Mouse (Mus musculus): ENCODE measurements at regions not wholly inside any gene's neighbourhood (a gene's known extent, or its start where the extent isn't known, plus 50 kb on each side); places are given as distances from the start of the nearest gene placed in this dataset.

DNA sequence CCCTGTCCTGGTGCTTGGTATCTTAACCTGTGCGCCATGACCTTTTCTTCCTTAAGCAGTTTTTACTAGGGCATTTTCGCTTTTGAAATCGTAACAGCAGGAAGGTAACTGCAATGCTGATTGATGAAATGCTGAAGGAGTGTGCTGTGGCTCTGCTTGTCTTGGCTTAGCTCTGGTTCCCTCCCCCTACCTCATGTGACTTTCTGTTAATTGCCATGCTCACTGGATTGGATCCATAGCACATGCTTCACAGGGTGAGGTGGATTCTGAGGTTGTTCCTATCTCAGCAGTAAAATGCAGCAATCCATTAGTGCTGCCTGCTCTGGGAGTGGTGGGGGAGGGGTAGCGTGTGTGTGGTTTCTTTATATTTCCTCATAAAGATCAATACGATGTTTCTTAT is 268.6 kb upstream of the Eef2kmt start:
- WGBS: 90% methylated on average over 5 of the region's 5 CpGs
- no peaks in the 10 kb centered on the region for H3K27me3 ChIP-seq (replicated peaks; ENCODE audit: control insufficient read depth, insufficient read depth, low read length)
- H3K9me3 ChIP-seq (replicated peaks; ENCODE audit: control insufficient read depth, low read length): no peaks in the 10 kb centered on the region
- H3K9ac ChIP-seq (ENCODE audit: low read length): no peak overlapping the region
- no peaks in the 10 kb centered on the region for H3K4me1 ChIP-seq (ENCODE audit: control insufficient read depth, insufficient read depth, low read length)
- no peak overlapping the region for H3K4me3 ChIP-seq (ENCODE audit: low read depth, low read length)
- H3K36me3 ChIP-seq (ENCODE audit: control insufficient read depth, insufficient read depth, low read length): no peaks in the 10 kb centered on the region
- DNase-seq (ENCODE audit: low spot score) (peak; percentile 64), ATAC-seq (0 out of 2 replicates have a peak, but pooled peaks have one; percentile 12)
- no peak overlapping the region for H3K4me2 ChIP-seq (ENCODE audit: low read length)
- H3K27ac ChIP-seq (ENCODE audit: low read depth, low read length): no peak overlapping the region

DNA sequence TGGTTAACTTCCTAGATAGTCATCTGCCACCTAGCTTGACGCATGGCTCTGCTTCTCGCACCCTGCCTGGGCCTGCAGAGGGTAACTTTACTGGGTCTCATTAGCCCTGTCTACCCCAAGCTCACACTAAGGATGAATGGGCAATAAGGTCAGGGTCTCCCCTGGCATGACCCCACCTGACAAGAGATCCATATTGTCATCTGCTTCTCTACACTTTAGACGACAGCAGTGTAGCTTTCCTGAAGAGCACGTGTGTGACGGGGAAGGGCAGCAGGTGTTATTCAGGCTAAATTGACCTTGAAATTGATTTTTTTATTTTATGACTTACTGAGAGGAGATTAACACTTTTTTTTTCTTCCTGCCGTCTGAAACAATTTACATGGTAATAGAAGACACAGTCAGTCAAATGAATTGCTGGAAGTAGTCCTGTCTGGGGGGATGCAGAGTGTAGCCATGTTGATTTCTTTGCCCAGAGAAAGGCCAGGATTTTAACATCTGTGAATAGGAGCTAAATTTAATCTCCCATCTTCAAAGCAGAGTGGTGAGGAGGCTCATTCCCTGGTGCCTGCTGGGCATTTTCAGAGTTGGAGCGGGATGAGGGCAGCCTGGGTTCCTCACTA is 267.7 kb upstream of the Eef2kmt start:
- H3K4me2 ChIP-seq (ENCODE audit: low read length): no peak overlapping the region
- H3K4me3 ChIP-seq (ENCODE audit: low read depth, low read length): no peak overlapping the region
- no peak for DNase-seq (ENCODE audit: low spot score)
- no peak for ATAC-seq
- no peaks in the 10 kb centered on the region for H3K9me3 ChIP-seq (replicated peaks; ENCODE audit: control insufficient read depth, low read length)
- H3K4me1 ChIP-seq (ENCODE audit: control insufficient read depth, insufficient read depth, low read length): no peaks in the 10 kb centered on the region
- no peak overlapping the region for H3K9ac ChIP-seq (ENCODE audit: low read length)
- no peak overlapping the region for H3K27ac ChIP-seq (ENCODE audit: low read depth, low read length)
- H3K27me3 ChIP-seq (replicated peaks; ENCODE audit: control insufficient read depth, insufficient read depth, low read length): no peaks in the 10 kb centered on the region
- no peaks in the 10 kb centered on the region for H3K36me3 ChIP-seq (ENCODE audit: control insufficient read depth, insufficient read depth, low read length)
- 69% methylated on average over 7 of the region's 7 CpGs for WGBS

DNA sequence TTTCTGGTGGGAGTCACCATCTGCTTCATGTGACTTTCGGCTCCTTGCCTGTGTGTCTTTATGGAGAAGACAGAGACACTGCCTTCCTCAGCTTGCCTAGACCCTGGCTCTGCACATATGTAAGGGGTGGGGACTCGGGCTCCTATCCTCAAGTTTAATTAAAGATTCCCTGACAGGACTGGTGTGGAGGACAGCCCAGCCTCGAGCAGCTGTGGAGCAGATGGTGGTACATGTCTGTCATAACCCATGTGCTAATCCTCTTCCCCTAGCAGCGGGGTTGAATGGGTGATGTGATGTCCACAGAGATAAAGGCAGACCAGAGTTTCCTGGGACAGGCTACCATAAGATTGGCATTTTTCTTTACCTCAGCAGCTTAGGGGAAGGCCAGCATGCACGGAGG is 262.0 kb upstream of the Eef2kmt start:
- Histone ChIP-seq H3K4me1 (ENCODE audit: control insufficient read depth, insufficient read depth, low read length) (no peaks in the 10 kb centered on the region), H3K9me3 (replicated peaks; ENCODE audit: control insufficient read depth, low read length) (no peaks in the 10 kb centered on the region), H3K9ac (ENCODE audit: low read length) (no peak overlapping the region), H3K27me3 (replicated peaks; ENCODE audit: control insufficient read depth, insufficient read depth, low read length) (no peaks in the 10 kb centered on the region), H3K4me3 (ENCODE audit: low read depth, low read length) (no peak overlapping the region), H3K36me3 (ENCODE audit: control insufficient read depth, insufficient read depth, low read length) (no peaks in the 10 kb centered on the region), H3K27ac (ENCODE audit: low read depth, low read length) (no peak overlapping the region), H3K4me2 (ENCODE audit: low read length) (no peak overlapping the region)
- 64% methylated on average over 5 of the region's 5 CpGs for WGBS
- ATAC-seq (no peak), DNase-seq (ENCODE audit: low spot score) (no peak)

DNA sequence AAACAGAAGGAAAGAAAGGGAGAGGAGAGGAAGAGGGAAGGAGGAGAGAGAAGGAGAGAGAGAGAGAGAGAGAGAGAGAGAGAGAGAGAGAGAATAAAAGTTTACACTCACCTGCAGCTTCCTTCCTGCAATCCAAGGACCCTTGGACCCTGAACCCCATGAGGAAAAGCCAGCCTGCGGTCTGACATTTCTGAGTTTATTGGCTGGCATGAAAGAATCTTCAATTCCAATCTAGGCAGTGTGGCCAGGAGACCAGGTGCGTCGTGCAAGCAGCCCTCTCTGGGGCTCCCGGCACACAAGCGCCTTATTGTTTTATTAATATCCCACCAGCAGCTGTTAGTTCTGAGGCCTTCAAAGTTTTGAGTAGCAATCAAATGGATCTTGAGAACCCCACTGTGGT is 260.1 kb upstream of the Eef2kmt start:
- Histone ChIP-seq H3K4me1 (ENCODE audit: control insufficient read depth, insufficient read depth, low read length) (no peaks in the 10 kb centered on the region), H3K9ac (ENCODE audit: low read length) (no peak overlapping the region), H3K9me3 (replicated peaks; ENCODE audit: control insufficient read depth, low read length) (no peaks in the 10 kb centered on the region), H3K36me3 (ENCODE audit: control insufficient read depth, insufficient read depth, low read length) (no peaks in the 10 kb centered on the region), H3K27me3 (replicated peaks; ENCODE audit: control insufficient read depth, insufficient read depth, low read length) (no peaks in the 10 kb centered on the region), H3K27ac (ENCODE audit: low read depth, low read length) (no peak overlapping the region), H3K4me3 (ENCODE audit: low read depth, low read length) (no peak overlapping the region), H3K4me2 (ENCODE audit: low read length) (no peak overlapping the region)
- ATAC-seq: no peak
- WGBS: 75% methylated on average over 5 of the region's 5 CpGs
- no peak for DNase-seq (ENCODE audit: low spot score)

DNA sequence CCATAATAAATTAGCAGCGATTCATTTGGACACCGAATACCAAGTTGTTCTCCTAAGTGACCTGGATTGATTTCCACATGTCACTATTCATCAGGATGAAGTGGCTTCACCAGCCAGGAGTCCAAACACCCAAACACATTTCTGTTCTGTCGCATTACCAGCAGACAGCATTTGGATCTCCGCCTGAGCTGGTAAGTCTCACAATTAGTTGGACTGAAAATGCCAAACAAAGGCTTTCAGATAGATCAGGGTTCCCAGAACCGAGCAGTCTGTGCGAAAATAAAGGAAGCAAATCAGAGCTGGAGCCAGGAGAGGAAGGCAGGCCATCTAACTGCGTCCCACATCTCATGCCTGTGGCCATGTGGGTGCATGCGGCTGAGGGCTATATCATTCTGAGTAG is 251.5 kb upstream of the Eef2kmt start:
- H3K36me3 ChIP-seq (ENCODE audit: control insufficient read depth, insufficient read depth, low read length): no peaks in the 10 kb centered on the region
- H3K4me1 ChIP-seq (ENCODE audit: control insufficient read depth, insufficient read depth, low read length): no peaks in the 10 kb centered on the region
- H3K27ac ChIP-seq (ENCODE audit: low read depth, low read length): no peak overlapping the region
- no peaks in the 10 kb centered on the region for H3K9me3 ChIP-seq (replicated peaks; ENCODE audit: control insufficient read depth, low read length)
- ATAC-seq (no peak), DNase-seq (ENCODE audit: low spot score) (peak; percentile 55)
- no peak overlapping the region for H3K4me3 ChIP-seq (ENCODE audit: low read depth, low read length)
- no peak overlapping the region for H3K4me2 ChIP-seq (ENCODE audit: low read length)
- 53% methylated on average over 8 of the region's 8 CpGs for WGBS
- H3K9ac ChIP-seq (ENCODE audit: low read length): no peak overlapping the region
- no peaks in the 10 kb centered on the region for H3K27me3 ChIP-seq (replicated peaks; ENCODE audit: control insufficient read depth, insufficient read depth, low read length)

DNA sequence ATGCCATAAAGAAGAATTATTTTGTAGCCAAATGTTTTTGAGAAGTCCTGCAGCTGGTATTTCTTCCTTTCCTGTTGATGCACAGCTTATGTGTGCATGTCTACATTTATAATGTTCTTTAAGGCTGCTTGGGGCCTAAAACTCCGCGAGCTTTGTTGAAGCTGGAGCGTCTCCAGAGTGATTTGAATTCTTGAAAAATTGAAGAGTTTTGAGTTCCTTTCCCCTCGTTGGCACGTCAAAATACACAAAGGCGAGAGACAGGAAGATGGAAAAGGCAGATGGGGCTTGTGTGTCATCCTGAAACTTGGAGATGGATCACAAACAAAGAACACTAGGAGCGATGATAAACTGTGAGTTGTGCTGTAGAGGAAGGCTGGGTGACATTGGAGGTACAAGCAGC is 246.2 kb upstream of the Eef2kmt start:
- no peaks in the 10 kb centered on the region for H3K9me3 ChIP-seq (replicated peaks; ENCODE audit: control insufficient read depth, low read length)
- no peaks in the 10 kb centered on the region for H3K27me3 ChIP-seq (replicated peaks; ENCODE audit: control insufficient read depth, insufficient read depth, low read length)
- H3K9ac ChIP-seq (ENCODE audit: low read length): no peak overlapping the region
- 85% methylated on average over 7 of the region's 7 CpGs for WGBS
- DNase-seq (ENCODE audit: low spot score) (no peak), ATAC-seq (no peak)
- no peaks in the 10 kb centered on the region for H3K36me3 ChIP-seq (ENCODE audit: control insufficient read depth, insufficient read depth, low read length)
- H3K4me3 ChIP-seq (ENCODE audit: low read depth, low read length): no peak overlapping the region
- no peak overlapping the region for H3K4me2 ChIP-seq (ENCODE audit: low read length)
- no peaks in the 10 kb centered on the region for H3K4me1 ChIP-seq (ENCODE audit: control insufficient read depth, insufficient read depth, low read length)
- H3K27ac ChIP-seq (ENCODE audit: low read depth, low read length): no peak overlapping the region

DNA sequence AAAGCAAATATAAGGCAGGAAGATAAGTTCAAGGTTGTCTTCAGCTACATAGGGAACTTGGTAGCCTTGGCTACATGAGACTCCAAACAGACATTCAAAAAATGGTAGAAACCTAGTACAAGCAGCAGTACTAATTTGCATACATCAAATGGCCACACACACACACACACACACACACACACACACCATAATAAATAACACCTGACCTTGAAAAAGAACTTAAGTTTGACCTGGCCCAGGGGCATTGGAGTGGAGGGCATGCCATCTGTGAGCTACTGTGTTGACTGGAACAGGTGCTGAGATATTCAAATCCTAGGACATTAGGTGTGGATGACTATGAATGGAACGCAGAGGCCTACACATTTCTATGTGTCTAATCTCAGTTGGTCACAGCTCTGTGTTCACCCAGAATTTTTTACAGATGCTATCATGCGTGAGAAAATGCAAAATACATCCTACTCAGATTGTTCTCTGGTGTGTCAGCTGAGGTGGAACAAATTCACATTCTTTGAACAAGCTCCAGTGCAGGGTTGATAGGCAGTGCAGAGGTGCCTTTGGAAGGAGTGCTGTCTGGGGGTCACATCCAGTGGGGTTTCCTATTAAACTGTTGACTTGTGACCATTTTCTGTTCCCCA is 240.4 kb upstream of the Eef2kmt start:
- H3K9ac ChIP-seq (ENCODE audit: low read length): no peak overlapping the region
- ATAC-seq (peak; percentile 40; the same call in 1 of the 2 replicates), DNase-seq (ENCODE audit: low spot score) (peak; percentile 54)
- no peak overlapping the region for H3K27ac ChIP-seq (ENCODE audit: low read depth, low read length)
- H3K36me3 ChIP-seq (ENCODE audit: control insufficient read depth, insufficient read depth, low read length): no peaks in the 10 kb centered on the region
- no peaks in the 10 kb centered on the region for H3K9me3 ChIP-seq (replicated peaks; ENCODE audit: control insufficient read depth, low read length)
- H3K27me3 ChIP-seq (replicated peaks; ENCODE audit: control insufficient read depth, insufficient read depth, low read length): no peaks in the 10 kb centered on the region
- WGBS: 29% methylated on average over 2 of the region's 2 CpGs
- H3K4me1 ChIP-seq (ENCODE audit: control insufficient read depth, insufficient read depth, low read length): peaks cover 4% of the 10 kb centered on the region
- H3K4me2 ChIP-seq (ENCODE audit: low read length): no peak overlapping the region
- H3K4me3 ChIP-seq (ENCODE audit: low read depth, low read length): no peak overlapping the region

DNA sequence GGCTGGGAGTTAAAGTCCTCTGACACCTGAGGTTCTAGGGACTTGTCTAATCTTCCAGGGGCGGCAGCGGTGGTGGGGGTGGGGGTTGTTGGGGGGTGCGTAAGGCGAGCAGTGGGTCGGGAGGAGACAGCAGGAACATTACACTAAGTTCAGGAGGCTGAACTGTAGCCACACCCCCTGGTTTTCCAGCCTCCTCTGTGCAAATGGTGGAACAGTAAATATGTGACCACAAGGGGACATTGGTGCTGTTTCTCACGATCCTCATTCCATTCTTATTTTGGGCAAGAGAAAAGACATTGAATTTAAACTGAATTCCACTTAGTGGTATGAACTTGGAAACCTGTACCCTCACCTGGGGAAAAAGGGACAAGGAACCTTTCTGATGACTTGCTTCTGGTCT is 237.6 kb upstream of the Eef2kmt start:
- no peaks in the 10 kb centered on the region for H3K9me3 ChIP-seq (replicated peaks; ENCODE audit: control insufficient read depth, low read length)
- no peaks in the 10 kb centered on the region for H3K27me3 ChIP-seq (replicated peaks; ENCODE audit: control insufficient read depth, insufficient read depth, low read length)
- peaks cover 4% of the 10 kb centered on the region for H3K4me1 ChIP-seq (ENCODE audit: control insufficient read depth, insufficient read depth, low read length)
- no peak overlapping the region for H3K27ac ChIP-seq (ENCODE audit: low read depth, low read length)
- H3K9ac ChIP-seq (ENCODE audit: low read length): no peak overlapping the region
- H3K4me2 ChIP-seq (ENCODE audit: low read length): no peak overlapping the region
- 34% methylated on average over 6 of the region's 6 CpGs for WGBS
- no peaks in the 10 kb centered on the region for H3K36me3 ChIP-seq (ENCODE audit: control insufficient read depth, insufficient read depth, low read length)
- H3K4me3 ChIP-seq (ENCODE audit: low read depth, low read length): no peak overlapping the region
- ATAC-seq (no peak), DNase-seq (ENCODE audit: low spot score) (no peak)

DNA sequence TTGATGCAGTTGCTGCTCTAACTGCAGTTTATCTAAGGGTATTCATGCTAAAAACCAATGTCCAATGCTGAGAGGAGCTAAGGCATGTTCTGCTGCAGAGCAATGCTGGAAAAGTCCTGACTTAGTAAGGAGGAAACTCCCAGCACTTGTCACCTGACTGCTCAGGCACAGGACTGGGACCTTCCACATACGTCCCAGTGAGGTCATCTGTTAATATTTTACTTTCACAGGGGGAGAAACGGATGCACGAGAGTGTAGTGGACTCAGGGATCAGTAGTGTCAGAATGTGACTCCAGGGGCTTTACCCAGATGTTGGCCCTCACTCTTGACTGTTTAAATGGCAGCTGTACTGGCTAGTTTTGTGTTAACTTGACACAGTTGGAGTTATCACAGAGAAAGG is 231.5 kb upstream of the Eef2kmt start:
- 89% methylated on average over 3 of the region's 3 CpGs for WGBS
- H3K27ac ChIP-seq (ENCODE audit: low read depth, low read length): no peak overlapping the region

More for the DNA sequence above, 231.5 kb upstream of the Eef2kmt start:
- Histone ChIP-seq H3K4me2 (ENCODE audit: low read length) (no peak overlapping the region), H3K27me3 (replicated peaks; ENCODE audit: control insufficient read depth, insufficient read depth, low read length) (no peaks in the 10 kb centered on the region), H3K4me3 (ENCODE audit: low read depth, low read length) (no peak overlapping the region), H3K9me3 (replicated peaks; ENCODE audit: control insufficient read depth, low read length) (no peaks in the 10 kb centered on the region), H3K4me1 (ENCODE audit: control insufficient read depth, insufficient read depth, low read length) (no peaks in the 10 kb centered on the region), H3K9ac (ENCODE audit: low read length) (no peak overlapping the region), H3K36me3 (ENCODE audit: control insufficient read depth, insufficient read depth, low read length) (no peaks in the 10 kb centered on the region)
- no peak for ATAC-seq
- no peak for DNase-seq (ENCODE audit: low spot score)
